Mouse (Mus musculus) neutrophil, adult 5-6 weeks (primary cell): ENCODE measurements around the gene Ccdc159. TPM values are rescaled to one million over a fixed set of nuclear protein-coding genes. Genes with fewer than 3 reads are reported as not detected.

Experiments
- ATAC-seq: fragments of 151-379, 151-347 bp; 2 replicates; pipeline ENCODE4 v1.8.0; 2017; ENCODE audit warnings: mild to moderate bottlenecking, moderate TSS enrichment; ENCODE audit not compliant: insufficient number of reproducible peaks, poor library complexity, low FRiP score, severe bottlenecking; ENCODE audit errors: extremely low read depth
- total RNA-seq: library from RNA; stranded (forward); fragments of 200-1000 nt; gene quantifications from 2 replicates; pipeline ENCODE4 v1.2.3, GENCODE M21; 2017

Gene Ccdc159
- total RNA-seq: not detected in 2 replicates

- ATAC-seq: peak; percentile 21; the same call in 1 of the 2 replicates
Measured at GRCm38 (mm10) chr9:21927208-21927753, at the start of gene Ccdc159, which contains the start of gene Tmem205. TSS of gene Ccdc159 (plus strand) at chr9:21927471. TSS of gene Tmem205 (minus strand) at chr9:21927556.

- ATAC-seq: no peak
Measured at GRCm38 (mm10) chr9:21889229-21889628, 38.0 kb upstream of the Ccdc159 start.

GRCm38 (mm10) chr9:21901223-21901820 is 25.9 kb upstream of the Ccdc159 start:
- ATAC-seq: peak; percentile 79

- ATAC-seq: no peak
Measured at GRCm38 (mm10) chr9:21904031-21904430, 23.2 kb upstream of the Ccdc159 start.

GRCm38 (mm10) chr9:21908216-21908615 is 19.1 kb upstream of the Ccdc159 start:
- ATAC-seq: no peak

- peak; percentile 62 for ATAC-seq
Measured at GRCm38 (mm10) chr9:21909474-21910223, 17.6 kb upstream of the Ccdc159 start.

GRCm38 (mm10) chr9:21916851-21917492 is 10.3 kb upstream of the Ccdc159 start:
- no peak for ATAC-seq

GRCm38 (mm10) chr9:21917493-21918034 is 9.7 kb upstream of the Ccdc159 start:
- ATAC-seq: 0 out of 2 replicates have a peak, but pooled peaks have one; percentile 2

GRCm38 (mm10) chr9:21918035-21918592 is 9.2 kb upstream of the Ccdc159 start, which contains the start of gene Rab3d:
TSS of gene Rab3d (minus strand) at chr9:21918192.
- peak; percentile 86 for ATAC-seq

- no peak for ATAC-seq
Measured at GRCm38 (mm10) chr9:21918692-21919384, 8.4 kb upstream of the Ccdc159 start.

- ATAC-seq: no peak
Measured at GRCm38 (mm10) chr9:21923036-21923435, 4.2 kb upstream of the Ccdc159 start.

- ATAC-seq: no peak
Measured at GRCm38 (mm10) chr9:21923490-21924098, 3.7 kb upstream of the Ccdc159 start.

- ATAC-seq: peak; percentile 64
Measured at GRCm38 (mm10) chr9:21924099-21924493, 3.2 kb upstream of the Ccdc159 start.

GRCm38 (mm10) chr9:21925034-21925433 is 2.2 kb upstream of the Ccdc159 start:
- no peak for ATAC-seq

GRCm38 (mm10) chr9:21925506-21925905 is 1.8 kb upstream of the Ccdc159 start:
- ATAC-seq: no peak

- ATAC-seq: no peak
Measured at GRCm38 (mm10) chr9:21926155-21926554, 1.1 kb upstream of the Ccdc159 start.

GRCm38 (mm10) chr9:21926784-21927183 is 487 bp upstream of the Ccdc159 start:
- ATAC-seq: no peak

- no peak for ATAC-seq
Measured at GRCm38 (mm10) chr9:21929208-21929607, 1.9 kb downstream of the Ccdc159 start.
